8 mouse cellular contexts compared by ENCODE assay signal in the genomic region with DNA sequence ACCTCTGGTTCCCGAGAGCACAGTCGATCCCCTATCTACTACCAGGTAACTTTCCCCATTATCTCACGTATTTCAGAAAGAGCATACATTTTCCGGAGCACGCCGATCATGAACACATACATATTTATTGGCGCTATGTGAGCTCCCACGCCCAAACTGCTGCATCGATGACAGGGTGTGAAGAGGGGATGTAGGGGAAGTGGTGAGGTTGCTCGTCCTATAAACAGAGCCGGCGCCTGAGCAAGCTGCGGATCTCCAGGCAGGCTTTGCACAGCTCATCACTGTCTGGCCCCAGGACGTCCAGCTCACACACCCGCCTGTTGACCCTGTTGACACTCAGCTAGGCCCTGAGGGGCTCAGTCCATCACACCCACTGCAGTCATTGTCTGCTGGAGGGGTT. TPM values are rescaled to one million over a fixed set of nuclear protein-coding genes. Genes with fewer than 3 reads are reported as not detected.
DNase-seq lines count a peak whose midpoint lies in the region; ATAC-seq and TF ChIP-seq lines count a peak whose summit lies in the region.

No protein-coding gene starts in this region.

- no peaks in the 10 kb centered on the region for H3K79me2 ChIP-seq in CH12.LX (replicated peaks; ENCODE audit: control insufficient read depth, extremely low read depth, insufficient read depth, poor library complexity, severe bottlenecking)

- DNase-seq in kidney, postnatal 4 days, result no peak
- DNase-seq in CH12.LX (ENCODE audit: extremely low read depth), result no peak
- peak; percentile 61 for DNase-seq in embryo, embryonic 11 days
- DNase-seq in induced T-regulatory cell, adult 2 months (ENCODE audit: low read depth), result peak; percentile 77
- DNase-seq in left cerebral cortex, postnatal 10 days (ENCODE audit: extremely low spot score in 1 of 2, low spot score in 2 of 2), result no peak
- DNase-seq in gastrocnemius, postnatal 36 days, result no peak

- intact Hi-C loops in left cerebral cortex, postnatal 10 days (cut with DNase I), result no loop called here
- intact Hi-C loops in gastrocnemius, postnatal 36 days (cut with DNase I), result no loop called here

- peaks cover 2% of the 10 kb centered on the region; the same call in 1 of the 2 replicates for H3K36me3 ChIP-seq in kidney, embryonic 14.5 days (ENCODE audit: control insufficient read depth, insufficient read depth, low read length)
- H3K36me3 ChIP-seq in CH12.LX (replicated peaks in 1 of 2; ENCODE audit: control insufficient read depth in 1 of 2, insufficient read depth in 1 of 2, low read length in 1 of 2), result peaks cover 0 to 20% of the 10 kb centered on the region in 2 experiments
- peaks cover 16% of the 10 kb centered on the region for H3K36me3 ChIP-seq in midbrain, embryonic 13.5 days

- no peak for TF ChIP-seq RAD21 in CH12.LX (IDR thresholded peaks at IDR 0.05; ENCODE audit: low read depth, low read length)

- H3K27me3 ChIP-seq in kidney, embryonic 14.5 days (ENCODE audit: control insufficient read depth, insufficient read depth, low read length), result no peaks in the 10 kb centered on the region
- no peaks in the 10 kb centered on the region for H3K27me3 ChIP-seq in CH12.LX (replicated peaks)
- H3K27me3 ChIP-seq in midbrain, embryonic 13.5 days, result no peaks in the 10 kb centered on the region

- peak overlapping the region; percentile 72 for H3K9ac ChIP-seq in kidney, embryonic 14.5 days (ENCODE audit: low read depth, low read length)
- H3K9ac ChIP-seq in CH12.LX (ENCODE audit: insufficient read depth, low read depth), result peak overlapping the region; percentile 72
- H3K9ac ChIP-seq in midbrain, embryonic 13.5 days (replicated peaks), result peak overlapping the region; percentile 67

- WGBS in kidney, embryonic 14.5 days, result under 1% methylated on average over 15 of the region's 15 CpGs
- under 1% methylated on average over 15 of the region's 15 CpGs for WGBS in midbrain, embryonic 13.5 days

- no peak for TF ChIP-seq EP300 in CH12.LX (IDR thresholded peaks at IDR 0.05; ENCODE audit: low read length)

- peak overlapping the region; percentile 78 for H3K27ac ChIP-seq in kidney, embryonic 14.5 days (ENCODE audit: low read depth, low read length)
- H3K27ac ChIP-seq in CH12.LX (ENCODE audit: insufficient read depth, low read depth), result peak overlapping the region; percentile 6; the same call in 1 of the 2 replicates
- peak overlapping the region; percentile 48 for H3K27ac ChIP-seq in midbrain, embryonic 13.5 days

- in situ Hi-C loops in CH12.LX (cut with MboI; ENCODE audit: low pct_ligation_motif_present, low pct_unique_long_range_greater_than_20kb, low sequenced_read_pairs), result loop anchor here (10.0 kb wide), 1 partner anchor 366 kb away; no protein-coding TSS in a partner anchor

- ATAC-seq in kidney, embryonic 14.5 days (ENCODE audit: low FRiP score, low TSS enrichment), result no peak
- peak; percentile 25 for ATAC-seq in midbrain, embryonic 13.5 days

- no peak for TF ChIP-seq POLR2A in CH12.LX (IDR thresholded peaks at IDR 0.05; ENCODE audit: low read depth, low read length)

- H3K9me3 ChIP-seq in kidney, embryonic 14.5 days (ENCODE audit: control insufficient read depth, low read length), result no peaks in the 10 kb centered on the region
- H3K9me3 ChIP-seq in CH12.LX (replicated peaks; ENCODE audit: low read length), result no peaks in the 10 kb centered on the region
- no peaks in the 10 kb centered on the region for H3K9me3 ChIP-seq in midbrain, embryonic 13.5 days

- dilution Hi-C loops in CH12.LX (cut with MboI; ENCODE audit: extremely low pct_ligation_motif_present, extremely low pct_unique_long_range_greater_than_20kb, low sequenced_read_pairs), result no loop called here

- peaks cover 5% of the 10 kb centered on the region; the same call in 1 of the 2 replicates for H3K4me1 ChIP-seq in kidney, embryonic 14.5 days (ENCODE audit: control insufficient read depth, insufficient read depth, low read length)
- H3K4me1 ChIP-seq in CH12.LX (ENCODE audit: control insufficient read depth in 1 of 2, insufficient read depth in 2 of 2), result peaks cover 0 to 19% of the 10 kb centered on the region in 2 experiments; a peak in 3 of 4 replicates
- peaks cover 21% of the 10 kb centered on the region for H3K4me1 ChIP-seq in midbrain, embryonic 13.5 days (replicated peaks)

- TF ChIP-seq CTCF in CH12.LX (conservative IDR thresholded peaks at IDR 0.05 in 1 of 2, IDR thresholded peaks at IDR 0.05 in 1 of 2; ENCODE audit: low read depth in 2 of 2, low read length in 2 of 2), result no peak

- peak overlapping the region; percentile 79 for H3K4me2 ChIP-seq in kidney, embryonic 14.5 days (replicated peaks; ENCODE audit: low read depth, low read length)
- H3K4me2 ChIP-seq in CH12.LX (ENCODE audit: insufficient read depth, low read depth, poor library complexity, severe bottlenecking), result peak overlapping the region; percentile 58
- peak overlapping the region; percentile 71 for H3K4me2 ChIP-seq in midbrain, embryonic 13.5 days (replicated peaks)

- peak overlapping the region; percentile 64 for H3K4me3 ChIP-seq in kidney, embryonic 14.5 days (ENCODE audit: low read length)
- H3K4me3 ChIP-seq in CH12.LX (replicated peaks in 1 of 3; ENCODE audit: low read depth in 2 of 3, low read length in 2 of 3, poor library complexity in 1 of 3), result peak overlapping the region; percentile 66 to 74 (median 71)
- H3K4me3 ChIP-seq in midbrain, embryonic 13.5 days (replicated peaks), result peak overlapping the region; percentile 56

TF ChIP-seq in CH12.LX, 34 proteins besides CTCF, POLR2A, EP300 and RAD21:
- TF ChIP-seq TCF12 (IDR thresholded peaks at IDR 0.05; ENCODE audit: low read depth, low read length), result 0 out of 2 replicates have a peak, but pooled peaks have one; percentile 2
- TF ChIP-seq MXI1 (IDR thresholded peaks at IDR 0.05; ENCODE audit: low read depth, low read length), result peak; percentile 71
- no peak for TF ChIP-seq IRF4 (IDR thresholded peaks at IDR 0.05; ENCODE audit: low read depth, low read length)
- no peak for TF ChIP-seq KAT2A (IDR thresholded peaks at IDR 0.05; ENCODE audit: insufficient replicate concordance, low read length)
- TF ChIP-seq UBTF (IDR thresholded peaks at IDR 0.05; ENCODE audit: low read depth, low read length), result 0 out of 2 replicates have a peak, but pooled peaks have one; percentile 41
- peak; percentile 67; the same call in 1 of the 2 replicates for TF ChIP-seq SIN3A (IDR thresholded peaks at IDR 0.05; ENCODE audit: low read length)
- 0 out of 2 replicates have a peak, but pooled peaks have one; percentile 9 for TF ChIP-seq NRF1 (IDR thresholded peaks at IDR 0.05; ENCODE audit: low read depth, low read length)

RNA-seq across cellular contexts. Expression of gene Zfp213, which starts 13.2 kb away (rescaled TPM):
- 19.5 and 24.9 TPM in 2 replicates for polyA plus RNA-seq in kidney, embryonic 14.5 days (2014; fragmentation: Nextera tagmentation; extraction: Ambion mirVana)
- total RNA-seq in CH12.LX (2012; rRNA removed) (10.9 and 11.4 TPM in 2 replicates), CH12.LX (2014; rRNA removed) (8.5 and 9.4 TPM in 2 replicates)
- polyA plus RNA-seq in CH12.LX (2012; ENCODE audit: insufficient read length, low read depth), result 7.1 and 8.0 TPM in 2 replicates
- polyA plus RNA-seq in midbrain, embryonic 13.5 days (2015; fragmentation: Nextera tagmentation; extraction: Ambion mirVana), result 18.0 and 20.4 TPM in 2 replicates
- 1 to 10 TPM; 6.6 to 6.7 TPM for total RNA-seq in left cerebral cortex, postnatal 10 days (2021)
- total RNA-seq in gastrocnemius, postnatal 36 days (2021), result 1 to 10 TPM; 1.8 TPM

RNA-seq across cellular contexts. Expression of gene Zfp13, which starts 48.4 kb away (rescaled TPM):
- polyA plus RNA-seq in kidney, embryonic 14.5 days (2014; fragmentation: Nextera tagmentation; extraction: Ambion mirVana), result 15.3 and 19.1 TPM in 2 replicates
- total RNA-seq in CH12.LX (2012; rRNA removed) (0.30 TPM in 1 of 2 replicates, not detected in the other), CH12.LX (2014; rRNA removed) (not detected in 2 replicates)
- polyA plus RNA-seq in CH12.LX (2012; ENCODE audit: insufficient read length, low read depth), result not detected in 2 replicates
- 26.6 and 28.7 TPM in 2 replicates for polyA plus RNA-seq in midbrain, embryonic 13.5 days (2015; fragmentation: Nextera tagmentation; extraction: Ambion mirVana)
- total RNA-seq in left cerebral cortex, postnatal 10 days (2021), result 10 to 100 TPM; 29.3 to 33.8 TPM
- total RNA-seq in gastrocnemius, postnatal 36 days (2021), result 1 to 10 TPM; 1.5 to 1.8 TPM

RNA-seq across cellular contexts. Expression of gene Zscan10, which starts 49.8 kb away (rescaled TPM):
- 0.29 and 0.45 TPM in 2 replicates for polyA plus RNA-seq in kidney, embryonic 14.5 days (2014; fragmentation: Nextera tagmentation; extraction: Ambion mirVana)
- total RNA-seq in CH12.LX (2012; rRNA removed), result not detected in 2 replicates
- not detected in 2 replicates for total RNA-seq in CH12.LX (2014; rRNA removed)
- polyA plus RNA-seq in CH12.LX (2012; ENCODE audit: insufficient read length, low read depth), result not detected in 2 replicates
- polyA plus RNA-seq in midbrain, embryonic 13.5 days (2015; fragmentation: Nextera tagmentation; extraction: Ambion mirVana), result not detected in 2 replicates
- not detected for total RNA-seq in left cerebral cortex, postnatal 10 days (2021)
- total RNA-seq in gastrocnemius, postnatal 36 days (2021), result not detected

Comparison
In these comparisons a context has a peak if more than half of its experiments do, and no peak if none do; other contexts are left out.
1. H3K27ac ChIP-seq: peak in every context shown above with its lines; median percentile 78 in kidney, embryonic 14.5 days; 48 in midbrain, embryonic 13.5 days; 6 in CH12.LX.
2. DNase-seq: peak in embryo, embryonic 11 days (single experiment) and induced T-regulatory cell, adult 2 months (single experiment); none in kidney, postnatal 4 days (0 of 2), CH12.LX (single experiment), left cerebral cortex, postnatal 10 days (0 of 2) and gastrocnemius, postnatal 36 days (0 of 2).
3. RNA of gene Zfp13, which starts 48.4 kb away (total RNA-seq): 29.3 to 33.8 TPM in left cerebral cortex, postnatal 10 days; 1.5 to 1.8 TPM in gastrocnemius, postnatal 36 days and 0.30 TPM in CH12.LX; every median in the first group is over 10 times any median in the second.
4. Peak in every context shown above with its lines, with median percentiles within 50 percentile points of each other: H3K4me2 ChIP-seq, H3K4me3 ChIP-seq and H3K9ac ChIP-seq.